Mouse (Mus musculus): Measurements from ENCODE around the gene A730071L15Rik. TPM values are rescaled to one million over a fixed set of nuclear protein-coding genes. Genes with fewer than 3 reads are reported as not detected.

A730071L15Rik gene
- polyA plus RNA-seq, 1 experiment from 2014 or later, result 0.86 TPM

DNA sequence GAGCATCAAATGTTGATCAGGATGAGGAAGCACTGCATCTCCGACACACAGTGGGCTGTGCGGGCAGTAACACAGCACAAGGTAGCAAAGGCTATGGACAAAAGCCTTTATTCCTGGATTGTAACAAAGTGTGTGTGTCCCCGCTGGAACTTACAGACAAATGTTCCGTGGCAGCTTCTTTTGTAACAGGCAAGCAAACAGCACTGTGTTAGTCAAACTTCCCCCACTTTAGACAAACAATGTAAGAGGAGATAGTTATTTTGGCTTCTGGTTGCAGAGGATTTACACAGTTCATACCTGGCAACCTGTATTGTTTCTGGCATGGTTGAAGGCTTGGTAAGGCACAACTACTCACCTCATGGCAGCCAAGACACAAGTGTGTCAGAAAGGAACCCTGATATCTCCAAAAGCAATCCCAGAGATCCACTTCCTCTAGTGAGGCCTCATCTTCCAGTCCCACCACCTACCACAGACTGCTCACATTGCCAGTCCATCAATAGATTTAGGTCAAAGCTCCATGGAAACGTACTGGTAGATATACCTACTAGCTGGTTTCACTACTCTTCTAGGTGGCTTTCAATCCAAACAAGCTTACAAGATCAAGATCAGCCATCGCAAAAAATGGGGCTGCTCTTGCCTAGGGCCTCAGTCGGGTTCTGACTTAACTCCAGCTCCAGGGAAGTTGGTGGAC is 34.3 kb upstream of the A730071L15Rik start:
- no peaks in the 10 kb centered on the region for H3K27me3 ChIP-seq
- WGBS, result 92% methylated on average over 7 of the region's 7 CpGs
- no peak overlapping the region for H3K9ac ChIP-seq
- H3K4me2 ChIP-seq, result no peak overlapping the region
- ATAC-seq (ENCODE audit: low FRiP score, low read depth), result no peak
- H3K27ac ChIP-seq (replicated peaks), result no peak overlapping the region
- no peaks in the 10 kb centered on the region for H3K9me3 ChIP-seq
- H3K36me3 ChIP-seq, result no peaks in the 10 kb centered on the region
- H3K4me3 ChIP-seq, result no peak overlapping the region
- H3K4me1 ChIP-seq (replicated peaks), result peaks cover 19% of the 10 kb centered on the region; the same call in 1 of the 2 replicates

DNA sequence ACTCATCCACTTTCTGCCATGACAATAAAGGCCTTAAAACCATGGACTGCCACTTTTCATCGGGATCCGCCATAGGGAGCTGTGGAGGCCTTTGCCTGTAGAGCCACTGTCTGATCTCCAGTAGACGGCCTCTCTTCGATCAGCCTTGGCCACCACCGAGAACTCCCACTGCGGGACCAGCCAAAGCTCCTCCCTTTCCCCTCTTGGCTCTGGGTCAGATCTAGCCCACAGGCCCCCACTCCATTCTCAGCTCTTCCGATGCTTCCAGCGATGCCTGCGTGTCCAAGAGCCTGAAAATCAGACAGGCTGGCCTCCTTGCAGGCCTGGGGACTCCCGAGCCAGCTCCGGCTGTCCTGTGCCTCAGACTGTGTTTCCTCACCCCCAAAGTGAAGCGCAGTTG is 33.5 kb upstream of the A730071L15Rik start:
- H3K9me3 ChIP-seq, result no peaks in the 10 kb centered on the region
- no peaks in the 10 kb centered on the region for H3K27me3 ChIP-seq
- no peak; the same call in 1 of the 2 replicates for ATAC-seq (ENCODE audit: low FRiP score, low read depth)
- H3K36me3 ChIP-seq, result no peaks in the 10 kb centered on the region
- 0 out of 2 replicates have a peak, but pooled peaks cover 12% of the 10 kb centered on the region for H3K4me1 ChIP-seq (replicated peaks)
- no peak overlapping the region for H3K9ac ChIP-seq
- no peak overlapping the region for H3K4me2 ChIP-seq
- no peak overlapping the region for H3K4me3 ChIP-seq
- H3K27ac ChIP-seq (replicated peaks), result no peak overlapping the region
- WGBS, result 80% methylated on average over 12 of the region's 12 CpGs

DNA sequence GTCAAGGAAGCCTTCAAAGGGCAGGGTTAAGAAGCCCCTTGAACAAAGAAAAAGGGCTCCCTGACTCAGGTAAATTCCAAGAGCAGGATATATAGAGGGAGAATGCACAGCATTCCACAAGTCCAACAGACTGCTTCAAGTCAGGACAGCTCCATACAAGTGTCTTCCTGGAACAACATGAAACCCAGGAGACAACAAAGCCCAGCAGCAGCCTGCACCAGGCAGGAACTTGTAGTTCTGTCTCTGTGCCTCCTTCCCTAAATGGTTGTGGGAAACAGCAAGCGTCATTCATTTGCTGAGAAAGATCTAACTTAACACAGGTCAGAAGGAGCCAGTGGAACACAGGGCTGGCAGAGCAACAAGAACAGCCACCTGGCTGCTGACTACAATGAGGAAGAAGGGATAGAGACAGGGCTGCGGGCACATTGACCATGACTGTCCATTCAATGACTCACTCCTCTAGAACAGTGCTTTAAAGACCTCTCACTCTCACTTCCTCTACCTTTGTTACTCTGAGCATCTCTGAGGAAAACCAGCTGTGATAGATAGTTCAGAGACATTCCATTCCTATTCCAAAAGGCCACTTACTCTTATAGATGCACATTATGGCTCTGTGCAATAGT is 30.7 kb upstream of the A730071L15Rik start:
- WGBS, result 88% methylated on average over 2 of the region's 2 CpGs
- no peak overlapping the region for H3K27ac ChIP-seq (replicated peaks)

DNA sequence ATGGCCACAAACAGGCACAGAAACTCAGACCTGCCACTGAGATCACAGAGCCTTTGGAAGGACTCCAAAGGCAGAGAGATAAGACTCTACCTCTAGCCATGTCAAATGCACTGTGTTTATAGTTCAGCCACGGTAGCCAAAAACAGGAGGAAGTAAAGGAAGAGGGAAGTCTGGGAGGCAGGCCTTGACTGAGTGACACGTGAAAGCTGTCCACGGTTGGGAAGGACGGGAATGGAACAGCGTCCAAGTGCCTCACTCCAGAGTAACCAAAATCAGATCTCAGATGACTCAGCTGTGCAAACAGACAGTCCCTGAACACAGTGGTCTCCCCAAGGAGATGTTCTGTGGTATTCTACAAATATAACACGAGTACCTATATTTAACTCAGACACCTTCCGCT is 25.1 kb upstream of the A730071L15Rik start:
- H3K27ac ChIP-seq (replicated peaks), result no peak overlapping the region

More for the DNA sequence above, 30.7 kb upstream of the A730071L15Rik start:
- Histone ChIP-seq H3K4me1 (replicated peaks) (0 out of 2 replicates have a peak, but pooled peaks cover 6% of the 10 kb centered on the region), H3K4me3 (no peak overlapping the region), H3K9ac (no peak overlapping the region), H3K36me3 (no peaks in the 10 kb centered on the region), H3K4me2 (no peak overlapping the region), H3K9me3 (no peaks in the 10 kb centered on the region), H3K27me3 (no peaks in the 10 kb centered on the region)
- ATAC-seq (ENCODE audit: low FRiP score, low read depth), result no peak

DNA sequence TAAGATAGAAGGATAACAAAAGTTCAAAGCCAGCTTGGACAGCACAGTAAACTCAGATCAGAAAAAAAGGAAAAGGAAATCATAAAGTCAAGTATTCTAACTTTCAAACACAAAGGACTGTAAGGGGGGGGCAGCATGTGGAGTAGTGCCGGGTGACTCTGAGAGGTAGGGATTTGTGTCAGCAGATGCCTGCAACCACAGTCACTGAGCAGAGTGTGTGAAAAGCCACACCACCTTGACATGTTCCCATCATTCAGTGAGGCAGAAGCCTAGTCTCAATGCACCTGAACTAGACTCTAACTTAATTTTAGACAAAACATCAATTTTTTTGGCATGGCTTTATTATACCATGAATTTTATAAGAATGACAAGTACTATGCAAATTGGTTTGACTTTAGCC is 24.3 kb upstream of the A730071L15Rik start:
- H3K9me3 ChIP-seq, result no peaks in the 10 kb centered on the region
- no peak overlapping the region for H3K4me3 ChIP-seq
- no peak for ATAC-seq (ENCODE audit: low FRiP score, low read depth)
- H3K4me1 ChIP-seq (replicated peaks), result peaks cover 29% of the 10 kb centered on the region
- no peak overlapping the region for H3K4me2 ChIP-seq
- H3K27ac ChIP-seq (replicated peaks), result no peak overlapping the region
- no peak overlapping the region for H3K9ac ChIP-seq
- H3K27me3 ChIP-seq, result no peaks in the 10 kb centered on the region
- no peaks in the 10 kb centered on the region for H3K36me3 ChIP-seq
- WGBS, result 70% methylated on average over 1 of the region's 1 CpGs

More for the DNA sequence above, 25.1 kb upstream of the A730071L15Rik start:
- no peaks in the 10 kb centered on the region for H3K9me3 ChIP-seq
- H3K4me2 ChIP-seq, result no peak overlapping the region
- no peak overlapping the region for H3K9ac ChIP-seq
- H3K36me3 ChIP-seq, result no peaks in the 10 kb centered on the region
- no peak overlapping the region for H3K4me3 ChIP-seq
- no peaks in the 10 kb centered on the region for H3K27me3 ChIP-seq
- 76% methylated on average over 7 of the region's 7 CpGs for WGBS
- H3K4me1 ChIP-seq (replicated peaks), result peaks cover 29% of the 10 kb centered on the region
- ATAC-seq (ENCODE audit: low FRiP score, low read depth), result no peak

DNA sequence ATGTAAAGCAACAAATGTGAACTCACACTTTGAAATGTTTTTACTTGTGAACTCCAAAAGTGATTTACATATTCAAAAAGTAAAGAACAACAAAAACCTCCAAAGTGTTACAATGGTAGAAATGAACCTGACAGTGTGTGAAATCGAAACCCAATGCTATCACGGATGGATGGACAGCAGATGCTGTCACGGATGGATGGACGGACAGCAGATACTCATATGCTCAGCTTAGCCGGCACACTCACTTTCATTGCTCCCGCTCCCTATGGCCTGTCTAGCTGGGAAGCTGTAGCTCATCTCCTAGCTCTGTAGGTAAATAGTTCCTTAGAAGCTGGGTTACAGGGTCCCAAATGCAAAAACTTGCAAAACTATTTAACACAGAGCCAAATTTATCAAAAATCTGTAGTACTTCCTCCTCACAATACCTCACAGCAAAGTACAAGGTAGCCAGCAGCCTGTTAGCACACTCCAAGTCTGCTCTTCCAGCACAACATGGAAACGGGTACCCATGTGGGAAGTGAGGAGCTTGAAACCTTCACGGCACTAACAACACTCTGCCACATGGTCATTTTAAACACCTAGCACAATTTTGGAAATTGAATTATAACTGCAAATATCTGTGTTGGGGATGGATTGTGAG is 21.9 kb upstream of the A730071L15Rik start:
- Histone ChIP-seq H3K36me3 (no peaks in the 10 kb centered on the region), H3K27ac (replicated peaks) (peak overlapping the region; percentile 42; the same call in 1 of the 2 replicates), H3K4me3 (no peak overlapping the region), H3K9me3 (no peaks in the 10 kb centered on the region), H3K9ac (no peak overlapping the region), H3K27me3 (no peaks in the 10 kb centered on the region), H3K4me1 (replicated peaks) (peaks cover 32% of the 10 kb centered on the region), H3K4me2 (no peak overlapping the region)
- ATAC-seq (ENCODE audit: low FRiP score, low read depth), result no peak
- 34% methylated on average over 8 of the region's 8 CpGs for WGBS

DNA sequence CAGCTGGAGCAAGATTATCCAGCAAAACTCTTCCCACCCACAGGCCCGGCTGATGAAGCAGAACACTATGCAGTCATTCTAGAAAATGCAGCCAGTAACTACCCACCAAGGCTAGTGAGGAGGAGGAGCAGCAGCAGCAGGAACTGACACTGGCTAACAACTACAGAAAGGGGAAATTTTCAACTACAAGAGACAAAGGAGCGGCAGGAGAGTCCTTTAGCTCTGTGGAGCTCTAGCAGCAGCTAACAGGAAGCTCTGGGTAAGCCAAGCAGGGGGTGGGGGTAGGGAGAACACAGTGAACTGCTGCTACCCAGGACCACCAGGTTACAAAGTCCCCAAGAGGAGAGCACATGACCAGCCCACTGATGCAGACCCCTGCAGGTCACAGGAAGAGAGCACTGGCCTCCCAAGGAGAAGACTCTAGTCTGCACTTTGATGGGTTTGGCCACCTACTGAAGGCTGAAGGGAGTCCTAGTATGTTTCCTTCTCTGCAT is 21.1 kb upstream of the A730071L15Rik start:
- Histone ChIP-seq H3K4me1 (replicated peaks) (peaks cover 37% of the 10 kb centered on the region), H3K4me2 (no peak overlapping the region), H3K4me3 (no peak overlapping the region), H3K9me3 (no peaks in the 10 kb centered on the region), H3K27ac (replicated peaks) (peak overlapping the region; percentile 42; the same call in 1 of the 2 replicates), H3K9ac (no peak overlapping the region), H3K27me3 (no peaks in the 10 kb centered on the region), H3K36me3 (no peaks in the 10 kb centered on the region)
- no peak for ATAC-seq (ENCODE audit: low FRiP score, low read depth)
- WGBS, result 8% methylated on average over 2 of the region's 2 CpGs

DNA sequence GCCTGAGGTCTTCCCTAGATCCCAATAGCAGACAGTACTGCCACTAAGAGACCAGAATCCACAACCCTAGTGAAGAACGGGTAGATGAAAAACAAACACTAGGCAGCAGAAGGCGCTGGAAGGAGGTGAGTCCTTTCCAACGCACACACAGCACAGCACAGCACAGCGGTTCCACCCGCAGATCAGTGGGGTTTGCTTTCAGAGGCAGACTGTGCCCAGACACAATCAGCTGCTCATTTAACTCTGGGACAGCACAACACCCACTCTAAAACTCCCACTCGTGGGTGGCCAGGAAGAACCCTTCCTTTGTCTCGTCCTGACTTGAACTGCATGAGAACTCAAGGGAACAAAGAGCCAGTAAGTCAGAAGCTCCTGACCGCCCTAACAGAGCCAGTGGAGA is 20.6 kb upstream of the A730071L15Rik start:
- no peak overlapping the region for H3K4me3 ChIP-seq
- H3K4me1 ChIP-seq (replicated peaks), result peaks cover 41% of the 10 kb centered on the region
- H3K27me3 ChIP-seq, result no peaks in the 10 kb centered on the region
- 15% methylated on average over 8 of the region's 8 CpGs for WGBS
- no peak overlapping the region for H3K9ac ChIP-seq
- H3K27ac ChIP-seq (replicated peaks), result peak overlapping the region; percentile 42; the same call in 1 of the 2 replicates
- ATAC-seq (ENCODE audit: low FRiP score, low read depth), result no peak
- H3K4me2 ChIP-seq, result no peak overlapping the region
- no peaks in the 10 kb centered on the region for H3K36me3 ChIP-seq
- H3K9me3 ChIP-seq, result no peaks in the 10 kb centered on the region

DNA sequence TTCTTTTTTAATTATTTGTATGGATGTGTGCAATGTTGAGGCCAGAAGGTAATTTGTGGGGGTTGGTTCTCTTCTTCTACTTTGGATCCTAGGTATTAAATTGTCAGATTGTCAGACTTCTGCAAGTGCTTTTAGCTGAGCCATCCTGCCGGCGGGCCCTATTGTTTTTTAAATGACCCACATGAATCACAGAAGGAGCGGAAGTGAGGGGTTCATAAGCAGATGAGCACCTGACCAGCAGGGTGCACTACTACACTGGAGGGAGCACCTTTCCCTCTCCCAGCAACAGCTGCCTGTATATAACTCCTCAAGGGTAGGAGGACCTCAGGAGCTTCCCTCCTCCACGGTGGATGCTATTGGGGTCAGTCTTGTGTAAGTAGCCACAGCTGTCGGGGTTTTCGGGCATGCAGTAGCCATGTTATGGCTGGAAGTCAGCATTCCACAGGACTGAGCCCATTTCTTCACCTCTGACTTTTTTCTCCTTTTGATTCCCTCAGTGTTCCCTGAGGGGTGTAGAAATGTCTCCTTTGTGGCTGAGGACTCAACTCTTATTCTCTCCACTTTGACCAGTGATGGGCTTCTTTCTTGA is 18.9 kb upstream of the A730071L15Rik start:
- H3K27me3 ChIP-seq, result no peaks in the 10 kb centered on the region
- H3K27ac ChIP-seq (replicated peaks), result no peak overlapping the region
- no peak for ATAC-seq (ENCODE audit: low FRiP score, low read depth)
- no peaks in the 10 kb centered on the region for H3K36me3 ChIP-seq
- peaks cover 43% of the 10 kb centered on the region for H3K4me1 ChIP-seq (replicated peaks)
- H3K9me3 ChIP-seq, result no peaks in the 10 kb centered on the region
- no peak overlapping the region for H3K9ac ChIP-seq
- no peak overlapping the region for H3K4me3 ChIP-seq
- H3K4me2 ChIP-seq, result no peak overlapping the region
- WGBS, result 36% methylated on average over 6 of the region's 6 CpGs

DNA sequence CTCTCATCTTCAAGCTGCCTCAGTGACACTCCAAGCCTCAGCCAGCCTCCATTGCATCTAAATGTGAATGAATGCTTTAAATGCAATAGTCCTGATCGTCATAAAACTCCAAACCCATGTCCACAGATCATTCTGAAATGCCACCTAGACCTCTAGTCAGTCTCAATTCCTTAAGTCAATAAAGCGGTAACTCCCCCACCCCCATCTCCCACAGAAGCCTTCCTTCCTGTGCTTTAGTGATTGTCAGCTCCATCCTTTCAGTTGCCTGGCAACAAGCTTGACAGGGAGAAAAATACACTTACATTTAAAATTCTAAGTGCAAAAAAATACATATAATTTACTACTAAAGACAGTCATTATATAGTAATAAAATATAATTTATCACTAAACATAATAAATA is 16.6 kb upstream of the A730071L15Rik start:
- no peaks in the 10 kb centered on the region for H3K27me3 ChIP-seq
- H3K27ac ChIP-seq (replicated peaks), result no peak overlapping the region
- WGBS, result 47% methylated on average over 2 of the region's 2 CpGs
- no peak overlapping the region for H3K4me3 ChIP-seq
- no peaks in the 10 kb centered on the region for H3K9me3 ChIP-seq
- peaks cover 36% of the 10 kb centered on the region for H3K4me1 ChIP-seq (replicated peaks)
- ATAC-seq (ENCODE audit: low FRiP score, low read depth), result no peak
- no peak overlapping the region for H3K9ac ChIP-seq
- H3K4me2 ChIP-seq, result no peak overlapping the region
- no peaks in the 10 kb centered on the region for H3K36me3 ChIP-seq

DNA sequence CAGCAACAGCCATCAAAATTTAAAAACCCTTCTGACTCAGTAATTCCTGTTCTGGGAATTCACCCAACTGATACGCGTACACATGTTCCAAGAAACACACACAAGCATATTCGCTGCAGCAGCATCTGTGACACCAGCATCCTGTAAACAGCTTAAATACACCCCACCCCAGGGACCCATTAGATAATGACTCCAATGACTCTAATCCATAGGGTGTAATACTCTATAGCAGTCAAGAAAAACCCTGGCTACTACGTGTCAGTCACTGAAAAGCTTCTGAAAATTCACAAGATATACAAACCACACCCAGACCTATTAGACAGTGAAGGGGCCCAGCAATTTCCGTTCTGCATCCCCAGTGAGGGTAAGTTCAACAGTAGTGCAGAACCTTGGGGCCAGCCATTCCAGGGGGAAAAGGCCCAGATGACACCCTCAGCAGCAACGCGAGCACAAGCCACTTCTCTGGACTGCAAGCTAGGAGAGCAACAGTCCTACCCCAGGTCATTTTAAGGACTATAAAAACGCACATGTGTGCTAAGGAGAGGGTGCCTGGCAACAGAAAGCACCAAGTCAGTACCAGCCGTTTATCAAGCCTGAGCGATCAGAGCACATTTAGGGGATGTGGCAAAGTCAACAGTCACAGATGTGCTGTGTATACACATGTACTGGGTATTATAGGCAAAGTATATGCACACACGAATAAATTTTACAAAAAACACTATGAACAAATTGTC is 15.5 kb upstream of the A730071L15Rik start:
- no peak overlapping the region for H3K4me2 ChIP-seq
- no peak overlapping the region; the same call in 1 of the 2 replicates for H3K27ac ChIP-seq (replicated peaks)
- H3K36me3 ChIP-seq, result no peaks in the 10 kb centered on the region
- H3K9ac ChIP-seq, result no peak overlapping the region
- H3K27me3 ChIP-seq, result no peaks in the 10 kb centered on the region
- ATAC-seq (ENCODE audit: low FRiP score, low read depth), result no peak
- peaks cover 25% of the 10 kb centered on the region for H3K4me1 ChIP-seq (replicated peaks)
- H3K9me3 ChIP-seq, result no peaks in the 10 kb centered on the region
- 53% methylated on average over 11 of the region's 11 CpGs for WGBS
- H3K4me3 ChIP-seq, result no peak overlapping the region

Data from hindbrain, embryonic 15.5 days (tissue).